Mouse (Mus musculus) kidney, embryonic 15.5 days (tissue): ENCODE measurements at regions not wholly inside any gene's neighbourhood (a gene's known extent, or its start where the extent isn't known, plus 50 kb on each side); places are given as distances from the start of the nearest gene placed in this dataset.

Experiments
- ATAC-seq: fragments of 200-750 bp; cut with Nextera tagmentation; replicated peaks from 2 replicates; pipeline ENCODE4 v1.8.0; 2017; ENCODE audit warnings: moderate TSS enrichment; ENCODE audit not compliant: low FRiP score
- H3K27ac ChIP-seq: fragments of 300-500 bp; sonication (generic); 2 replicates; pipeline ENCODE4 v1.5.1; 2015; ENCODE audit warnings: mild to moderate bottlenecking, inconsistent platforms
- H3K27me3 ChIP-seq: fragments of 300-500 bp; sonication (generic); 2 replicates; pipeline ENCODE4 v1.6.1; 2015; ENCODE audit warnings: inconsistent platforms
- H3K36me3 ChIP-seq: fragments of 300-500 bp; sonication (generic); 2 replicates; pipeline ENCODE4 v1.6.1; 2015; ENCODE audit warnings: inconsistent platforms
- H3K4me1 ChIP-seq: fragments of 300-500 bp; sonication (generic); 2 replicates; pipeline ENCODE4 v1.6.1; 2015; ENCODE audit warnings: inconsistent platforms
- H3K4me2 ChIP-seq: fragments of 300-500 bp; sonication (generic); 2 replicates; pipeline ENCODE4 v1.6.1; 2015; ENCODE audit warnings: moderate library complexity, mild to moderate bottlenecking, inconsistent platforms
- H3K4me3 ChIP-seq: fragments of 300-500 bp; sonication (generic); replicated peaks from 2 replicates; pipeline ENCODE4 v1.5.1; 2015; ENCODE audit warnings: mild to moderate bottlenecking, inconsistent platforms
- H3K9ac ChIP-seq: fragments of 300-500 bp; sonication (generic); 2 replicates; pipeline ENCODE4 v1.6.1; 2015; ENCODE audit warnings: mild to moderate bottlenecking, inconsistent platforms
- H3K9me3 ChIP-seq: fragments of 300-500 bp; sonication (generic); replicated peaks from 2 replicates; pipeline ENCODE4 v1.6.1; 2016; ENCODE audit warnings: inconsistent platforms
- WGBS: fragments of 180-500 bp; shearing (Covaris S2); methylation state at CpG from one replicate; pipeline ENCODE4 v1.1.7; 2015; ENCODE audit warnings: mixed read lengths; 5-methylcytosine and 5-hydroxymethylcytosine counted together

GRCm38 (mm10) chr7:129774261-129774861 lies 182.7 kb downstream of the Wdr11 start:
- peaks cover 33% of the 10 kb centered on the region for H3K4me1 ChIP-seq
- H3K4me3 ChIP-seq: 0 out of 2 replicates have a peak overlapping the region, but pooled peaks have one; percentile 3
- H3K4me2 ChIP-seq: peak overlapping the region; percentile 40
- peak; percentile 45; the same call in 1 of the 2 replicates for ATAC-seq
- H3K27me3 ChIP-seq: peaks cover 5% of the 10 kb centered on the region; the same call in 1 of the 2 replicates
- peak overlapping the region; percentile 83 for H3K27ac ChIP-seq
- 4% methylated on average over 17 of the region's 17 CpGs for WGBS
- 0 out of 2 replicates have a peak overlapping the region, but pooled peaks have one; percentile 11 for H3K9ac ChIP-seq
- no peaks in the 10 kb centered on the region for H3K9me3 ChIP-seq
- no peaks in the 10 kb centered on the region for H3K36me3 ChIP-seq

GRCm38 (mm10) chr7:129775189-129775588 lies 183.5 kb downstream of the Wdr11 start:
- 78% methylated on average over 11 of the region's 11 CpGs for WGBS
- ATAC-seq: no peak

DNA sequence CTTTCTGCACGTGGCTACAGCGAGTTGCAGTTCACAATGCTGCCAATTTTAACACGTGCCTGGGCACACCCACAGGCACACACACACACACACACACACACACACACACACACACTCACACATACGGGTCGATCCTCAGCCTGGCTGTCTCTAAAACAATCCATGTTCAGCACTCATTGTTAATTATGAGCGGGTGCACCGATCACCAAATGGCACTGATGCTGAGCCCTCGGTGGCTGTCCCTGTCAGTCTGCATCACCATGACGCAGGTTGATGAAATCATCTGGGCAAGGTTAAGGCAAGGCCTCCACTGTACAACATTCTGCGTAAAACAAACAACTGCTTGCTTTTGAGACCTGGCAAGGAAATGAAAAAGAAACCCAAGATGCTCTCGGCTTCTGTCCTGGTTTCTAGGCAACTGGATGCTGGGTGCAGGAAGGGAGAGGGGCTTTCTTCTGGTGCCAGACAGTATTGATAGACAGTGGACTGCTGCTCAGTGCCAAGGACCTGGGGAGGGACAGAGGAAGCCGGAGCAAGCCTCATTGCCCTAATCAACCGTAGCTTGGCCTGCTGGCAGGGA lies 187.3 kb downstream of the Wdr11 start:
- H3K4me2 ChIP-seq: no peak overlapping the region
- no peak for ATAC-seq
- no peak overlapping the region for H3K9ac ChIP-seq
- peaks cover 17% of the 10 kb centered on the region for H3K4me1 ChIP-seq
- no peaks in the 10 kb centered on the region for H3K36me3 ChIP-seq
- H3K4me3 ChIP-seq: no peak overlapping the region
- H3K9me3 ChIP-seq: no peaks in the 10 kb centered on the region
- WGBS: 52% methylated on average over 13 of the region's 13 CpGs
- peaks cover 5% of the 10 kb centered on the region; the same call in 1 of the 2 replicates for H3K27me3 ChIP-seq
- H3K27ac ChIP-seq: no peak overlapping the region

More at GRCm38 (mm10) chr7:129775189-129775588, 183.5 kb downstream of the Wdr11 start:
- Histone ChIP-seq H3K9me3 (no peaks in the 10 kb centered on the region), H3K4me2 (no peak overlapping the region), H3K4me1 (peaks cover 33% of the 10 kb centered on the region), H3K27ac (peak overlapping the region; percentile 83), H3K9ac (no peak overlapping the region), H3K4me3 (no peak overlapping the region), H3K27me3 (peaks cover 5% of the 10 kb centered on the region; the same call in 1 of the 2 replicates), H3K36me3 (no peaks in the 10 kb centered on the region)

- Histone ChIP-seq H3K36me3 (no peaks in the 10 kb centered on the region), H3K4me1 (peaks cover 7% of the 10 kb centered on the region), H3K4me3 (no peak overlapping the region), H3K4me2 (no peak overlapping the region), H3K27ac (no peak overlapping the region), H3K9ac (no peak overlapping the region), H3K27me3 (peaks cover 5% of the 10 kb centered on the region; the same call in 1 of the 2 replicates), H3K9me3 (no peaks in the 10 kb centered on the region)
- ATAC-seq: no peak
- 72% methylated on average over 6 of the region's 6 CpGs for whole genome bisulfite sequencing
Observed at GRCm38 (mm10) chr7:129779939-129780338, 188.3 kb downstream of the Wdr11 start.

- no peak overlapping the region for H3K27ac ChIP-seq
- no peaks in the 10 kb centered on the region for H3K36me3 ChIP-seq
- no peak for ATAC-seq
- 78% methylated on average over 3 of the region's 3 CpGs for WGBS
- H3K27me3 ChIP-seq: no peaks in the 10 kb centered on the region
- no peaks in the 10 kb centered on the region for H3K9me3 ChIP-seq
- no peak overlapping the region for H3K9ac ChIP-seq
- no peak overlapping the region for H3K4me3 ChIP-seq
- H3K4me2 ChIP-seq: no peak overlapping the region
- no peaks in the 10 kb centered on the region for H3K4me1 ChIP-seq
Observed at GRCm38 (mm10) chr7:129781756-129782155, 190.1 kb downstream of the Wdr11 start.

DNA sequence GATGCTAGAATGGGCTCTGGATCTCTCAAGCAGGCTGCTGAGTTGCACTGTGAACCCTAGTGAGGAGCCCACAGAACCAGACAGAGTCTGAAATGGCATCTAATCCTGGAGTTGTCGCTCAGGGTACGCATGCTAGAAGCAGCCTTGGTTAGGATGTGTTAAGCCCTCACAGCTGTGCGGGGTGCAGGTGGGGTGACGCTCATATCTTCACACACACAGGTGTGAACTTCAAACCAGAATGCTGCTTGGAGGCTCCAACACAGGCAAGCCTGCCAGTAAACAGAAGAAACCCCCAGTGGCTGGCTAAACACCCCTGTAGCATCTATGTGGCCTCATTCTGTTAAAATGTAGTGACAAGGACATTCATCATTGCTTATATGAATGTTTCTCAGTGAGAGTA lies 193.3 kb downstream of the Wdr11 start:
- H3K9ac ChIP-seq: no peak overlapping the region
- no peaks in the 10 kb centered on the region for H3K9me3 ChIP-seq
- 87% methylated on average over 4 of the region's 4 CpGs for WGBS
- H3K36me3 ChIP-seq: no peaks in the 10 kb centered on the region
- ATAC-seq: no peak
- H3K4me3 ChIP-seq: no peak overlapping the region
- H3K4me2 ChIP-seq: no peak overlapping the region
- no peaks in the 10 kb centered on the region for H3K4me1 ChIP-seq
- no peaks in the 10 kb centered on the region for H3K27me3 ChIP-seq
- no peak overlapping the region for H3K27ac ChIP-seq

- 75% methylated on average over 2 of the region's 2 CpGs for WGBS
- H3K4me2 ChIP-seq: no peak overlapping the region
- no peak overlapping the region for H3K27ac ChIP-seq
- no peak overlapping the region for H3K9ac ChIP-seq
- no peaks in the 10 kb centered on the region for H3K36me3 ChIP-seq
- H3K27me3 ChIP-seq: no peaks in the 10 kb centered on the region
- no peaks in the 10 kb centered on the region for H3K4me1 ChIP-seq
- H3K4me3 ChIP-seq: no peak overlapping the region
- ATAC-seq: no peak
- no peaks in the 10 kb centered on the region for H3K9me3 ChIP-seq
Observed at GRCm38 (mm10) chr7:129787011-129787410, 195.3 kb downstream of the Wdr11 start.

DNA sequence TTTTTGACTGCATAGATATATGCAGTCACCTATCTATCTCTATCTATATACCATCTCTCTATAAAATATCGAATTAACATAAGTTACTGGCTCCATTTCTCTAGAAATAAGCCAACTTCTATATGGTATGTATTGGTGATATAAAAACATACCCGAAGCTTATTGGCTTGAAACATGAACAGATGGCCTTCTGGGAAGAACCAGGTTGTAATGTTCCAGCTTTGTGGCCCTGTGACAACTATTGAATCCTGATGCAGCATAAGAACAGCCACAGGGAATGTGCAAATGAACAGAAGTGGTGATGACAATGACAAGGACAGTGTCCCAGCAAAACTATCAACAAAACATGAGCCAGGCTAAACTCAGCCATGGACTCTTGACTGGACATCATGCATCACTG lies 196.1 kb downstream of the Wdr11 start:
- 86% methylated on average over 2 of the region's 2 CpGs for WGBS
- no peak overlapping the region for H3K9ac ChIP-seq
- H3K27me3 ChIP-seq: no peaks in the 10 kb centered on the region
- no peaks in the 10 kb centered on the region for H3K9me3 ChIP-seq
- H3K27ac ChIP-seq: no peak overlapping the region
- ATAC-seq: no peak
- H3K4me1 ChIP-seq: no peaks in the 10 kb centered on the region
- no peak overlapping the region for H3K4me3 ChIP-seq
- no peaks in the 10 kb centered on the region for H3K36me3 ChIP-seq
- no peak overlapping the region for H3K4me2 ChIP-seq

- Histone ChIP-seq H3K27ac (no peak overlapping the region), H3K4me2 (no peak overlapping the region), H3K4me3 (no peak overlapping the region), H3K36me3 (no peaks in the 10 kb centered on the region), H3K9ac (no peak overlapping the region), H3K4me1 (peaks cover 7% of the 10 kb centered on the region), H3K27me3 (no peaks in the 10 kb centered on the region), H3K9me3 (no peaks in the 10 kb centered on the region)
- 35% methylated on average over 6 of the region's 6 CpGs for WGBS
- ATAC-seq: no peak
Observed at GRCm38 (mm10) chr7:129789461-129789860, 197.8 kb downstream of the Wdr11 start.

DNA sequence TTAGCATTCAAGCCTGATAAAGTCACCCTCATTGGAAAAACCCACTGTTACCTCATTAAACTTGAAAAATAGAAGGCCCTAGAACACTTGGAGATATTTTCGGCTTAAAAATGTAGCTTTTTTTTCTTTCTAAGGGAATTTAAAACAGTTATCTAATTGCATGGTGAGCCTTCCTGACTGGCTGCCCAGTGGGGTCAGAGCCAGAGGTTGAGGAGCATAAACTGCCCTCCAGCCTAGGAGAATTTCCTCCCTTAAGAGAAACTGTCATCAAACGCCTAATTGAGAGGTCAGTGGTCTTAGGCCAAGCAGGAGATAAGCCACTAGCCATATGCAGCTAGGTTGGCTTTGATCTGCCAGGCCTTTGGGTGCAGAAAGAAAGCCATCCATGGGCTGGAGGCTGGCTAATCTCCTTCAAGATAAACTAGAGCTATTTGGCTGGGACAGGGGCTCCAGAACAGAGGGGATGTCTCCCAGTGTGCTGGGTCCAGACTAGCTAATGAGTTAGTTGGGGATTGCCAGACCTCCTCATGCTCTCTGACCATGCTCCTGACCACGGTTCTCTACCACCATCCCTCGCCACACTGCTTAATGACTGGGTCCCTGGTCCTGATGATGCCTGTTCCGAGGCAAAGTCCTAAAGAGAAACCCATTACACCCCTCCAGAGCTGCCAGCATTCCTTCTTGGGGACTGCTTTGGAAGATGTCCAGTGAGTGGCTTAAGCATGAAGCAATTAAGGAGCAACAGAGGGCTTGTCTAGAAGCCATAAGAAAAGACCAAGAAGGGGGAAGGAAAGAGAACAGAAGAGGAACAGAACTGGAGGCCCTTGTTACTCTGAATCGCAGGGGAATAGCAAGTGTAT lies 199.2 kb downstream of the Wdr11 start:
- H3K4me2 ChIP-seq: no peak overlapping the region
- no peaks in the 10 kb centered on the region for H3K27me3 ChIP-seq
- peaks cover 8% of the 10 kb centered on the region for H3K4me1 ChIP-seq
- 76% methylated on average over 6 of the region's 6 CpGs for WGBS
- no peak for ATAC-seq
- H3K9ac ChIP-seq: no peak overlapping the region
- no peak overlapping the region for H3K27ac ChIP-seq
- no peaks in the 10 kb centered on the region for H3K9me3 ChIP-seq
- H3K4me3 ChIP-seq: no peak overlapping the region
- no peaks in the 10 kb centered on the region for H3K36me3 ChIP-seq

GRCm38 (mm10) chr7:129791450-129791820 lies 199.8 kb downstream of the Wdr11 start:
- Histone ChIP-seq H3K4me1 (peaks cover 8% of the 10 kb centered on the region), H3K27ac (no peak overlapping the region), H3K4me3 (no peak overlapping the region), H3K27me3 (no peaks in the 10 kb centered on the region), H3K36me3 (no peaks in the 10 kb centered on the region), H3K9ac (no peak overlapping the region), H3K4me2 (no peak overlapping the region), H3K9me3 (no peaks in the 10 kb centered on the region)
- 87% methylated on average over 6 of the region's 6 CpGs for WGBS
- ATAC-seq: no peak

- WGBS: 73% methylated on average over 2 of the region's 2 CpGs
- H3K27ac ChIP-seq: no peak overlapping the region
- no peak for ATAC-seq
Observed at GRCm38 (mm10) chr7:129793733-129794132, 202.1 kb downstream of the Wdr11 start.

More at GRCm38 (mm10) chr7:129793733-129794132, 202.1 kb downstream of the Wdr11 start:
- Histone ChIP-seq H3K9ac (no peak overlapping the region), H3K27me3 (no peaks in the 10 kb centered on the region), H3K4me3 (no peak overlapping the region), H3K9me3 (no peaks in the 10 kb centered on the region), H3K4me2 (no peak overlapping the region), H3K4me1 (peaks cover 8% of the 10 kb centered on the region), H3K36me3 (no peaks in the 10 kb centered on the region)
